Mouse (Mus musculus): ENCODE data around the gene Lsp1. TPM values are rescaled to one million over a fixed set of nuclear protein-coding genes. Genes with fewer than 3 reads are reported as not detected.

Gene Lsp1
- total and polyA plus RNA-seq, 2 experiments: 1.4 to 6.0 TPM

DNA sequence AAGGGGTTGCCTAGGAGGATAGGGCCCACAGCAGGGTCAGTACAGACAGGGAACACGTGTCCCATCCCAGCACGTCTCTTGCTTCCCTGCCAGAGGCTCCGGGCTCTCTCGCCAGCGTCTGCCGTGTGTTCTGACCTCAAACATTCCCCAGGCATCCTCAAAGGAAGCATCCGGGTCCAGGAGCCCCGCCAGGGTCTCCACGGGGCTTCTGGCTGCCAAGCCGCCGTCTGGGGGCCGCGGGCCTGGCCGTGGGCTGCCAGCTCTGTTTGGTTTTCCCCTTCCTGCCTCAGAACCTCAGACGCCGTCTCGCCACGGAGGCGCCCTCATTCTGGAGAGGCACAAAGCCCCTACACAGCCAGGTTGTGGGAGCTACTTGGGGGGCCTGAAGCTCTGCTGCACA is 27.0 kb upstream of the Lsp1 start:
- Histone ChIP-seq H3K27ac (replicated peaks; ENCODE audit: insufficient read depth, low read depth, low read length) (no peak overlapping the region), H3K79me2 (ENCODE audit: control insufficient read depth, insufficient read depth, low read length) (no peaks in the 10 kb centered on the region), H3K36me3 (ENCODE audit: control insufficient read depth, insufficient read depth, low read length) (no peaks in the 10 kb centered on the region), H3K4me1 (ENCODE audit: control insufficient read depth, insufficient read depth, low read length) (no peaks in the 10 kb centered on the region), H3K4me3 (ENCODE audit: insufficient read depth, low read depth, low read length) (no peak overlapping the region), H3K9ac (ENCODE audit: low read depth, low read length) (no peak overlapping the region), H3K27me3 (ENCODE audit: control insufficient read depth, insufficient read depth, low read length) (no peaks in the 10 kb centered on the region)
- whole genome bisulfite sequencing: 27% methylated on average over 19 of the region's 19 CpGs
- DNase-seq (ENCODE audit: extremely low read depth, low read depth, low spot score): no peak
- no peak for TF ChIP-seq POLR2A (IDR thresholded peaks at IDR 0.05; ENCODE audit: extremely low read depth, insufficient read depth, low read length)
- no peak for TF ChIP-seq CTCF (IDR thresholded peaks at IDR 0.05; ENCODE audit: low read depth, low read length)

GRCm38 (mm10) chr7:142434137-142434865 is 26.3 kb upstream of the Lsp1 start, which contains the start of gene Syt8:
Gene Syt8 (plus strand): TSS chr7:142434850.
- H3K79me2 ChIP-seq (ENCODE audit: control insufficient read depth, insufficient read depth, low read length): no peaks in the 10 kb centered on the region
- H3K4me1 ChIP-seq (ENCODE audit: control insufficient read depth, insufficient read depth, low read length): no peaks in the 10 kb centered on the region
- H3K36me3 ChIP-seq (ENCODE audit: control insufficient read depth, insufficient read depth, low read length): no peaks in the 10 kb centered on the region
- 74% methylated on average over 10 of the region's 10 CpGs for WGBS
- no peak within 1 kb of the TSS for H3K4me3 ChIP-seq (ENCODE audit: insufficient read depth, low read depth, low read length)
- no peaks in the 10 kb centered on the region for H3K27me3 ChIP-seq (ENCODE audit: control insufficient read depth, insufficient read depth, low read length)
- H3K9ac ChIP-seq (ENCODE audit: low read depth, low read length): no peak within 1 kb of the TSS
- TF ChIP-seq CTCF (IDR thresholded peaks at IDR 0.05; ENCODE audit: low read depth, low read length) (no peak), POLR2A (IDR thresholded peaks at IDR 0.05; ENCODE audit: extremely low read depth, insufficient read depth, low read length) (no peak)
- no peak within 1 kb of the TSS for H3K27ac ChIP-seq (replicated peaks; ENCODE audit: insufficient read depth, low read depth, low read length)
- DNase-seq (ENCODE audit: extremely low read depth, low read depth, low spot score): no peak

DNA sequence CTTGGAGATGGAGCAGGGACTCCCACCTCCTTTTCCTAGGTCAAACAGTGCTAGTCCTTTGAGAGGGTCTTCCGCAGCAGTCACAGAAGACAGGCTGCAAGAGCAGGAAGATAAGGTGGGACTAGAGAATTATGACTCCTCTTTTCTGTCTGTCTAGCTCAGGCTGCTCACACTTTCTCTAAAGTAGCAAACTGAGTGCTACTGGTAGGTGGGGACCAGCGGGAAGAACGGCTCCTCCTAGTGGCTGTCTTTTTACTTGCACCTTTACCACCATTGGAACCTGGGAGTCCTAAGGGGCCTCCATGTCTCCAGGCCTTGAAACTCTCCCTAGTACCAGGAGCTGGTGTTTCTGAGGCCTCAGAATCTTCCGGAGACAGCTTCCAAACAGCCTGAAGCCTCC is 25.1 kb upstream of the Lsp1 start:
- no peak overlapping the region for H3K9ac ChIP-seq (ENCODE audit: low read depth, low read length)
- H3K36me3 ChIP-seq (ENCODE audit: control insufficient read depth, insufficient read depth, low read length): no peaks in the 10 kb centered on the region
- H3K4me3 ChIP-seq (ENCODE audit: insufficient read depth, low read depth, low read length): no peak overlapping the region
- WGBS: 16% methylated on average over 4 of the region's 4 CpGs
- H3K27ac ChIP-seq (replicated peaks; ENCODE audit: insufficient read depth, low read depth, low read length): no peak overlapping the region
- peak; percentile 30 for DNase-seq (ENCODE audit: extremely low read depth, low read depth, low spot score)
- TF ChIP-seq CTCF (IDR thresholded peaks at IDR 0.05; ENCODE audit: low read depth, low read length): peak; percentile 72
- TF ChIP-seq POLR2A (IDR thresholded peaks at IDR 0.05; ENCODE audit: extremely low read depth, insufficient read depth, low read length): no peak
- H3K4me1 ChIP-seq (ENCODE audit: control insufficient read depth, insufficient read depth, low read length): no peaks in the 10 kb centered on the region
- H3K27me3 ChIP-seq (ENCODE audit: control insufficient read depth, insufficient read depth, low read length): no peaks in the 10 kb centered on the region
- H3K79me2 ChIP-seq (ENCODE audit: control insufficient read depth, insufficient read depth, low read length): no peaks in the 10 kb centered on the region

DNA sequence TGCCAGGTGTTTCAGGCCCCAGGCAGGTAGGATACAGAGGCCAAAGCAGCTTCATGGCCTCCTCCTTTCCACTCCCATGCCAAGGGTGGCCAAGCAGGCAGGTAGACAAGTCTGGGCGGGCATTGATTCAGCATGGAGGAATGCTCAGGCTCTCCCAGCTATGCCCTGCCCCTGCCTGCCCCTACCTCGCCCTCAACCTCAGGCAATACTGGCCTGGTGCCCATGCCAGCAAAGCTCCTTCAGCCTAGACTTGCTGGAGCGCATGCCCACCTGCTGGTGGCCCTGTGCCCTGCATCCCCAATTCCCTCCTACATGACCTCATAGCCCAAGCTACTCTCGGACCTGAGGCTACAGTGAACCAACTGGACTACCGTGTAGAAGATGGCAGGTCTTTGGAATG is 23.3 kb upstream of the Lsp1 start:
- no peak for TF ChIP-seq POLR2A (IDR thresholded peaks at IDR 0.05; ENCODE audit: extremely low read depth, insufficient read depth, low read length)
- no peak for TF ChIP-seq CTCF (IDR thresholded peaks at IDR 0.05; ENCODE audit: low read depth, low read length)
- Histone ChIP-seq H3K9ac (ENCODE audit: low read depth, low read length) (no peak overlapping the region), H3K4me3 (ENCODE audit: insufficient read depth, low read depth, low read length) (no peak overlapping the region), H3K4me1 (ENCODE audit: control insufficient read depth, insufficient read depth, low read length) (no peaks in the 10 kb centered on the region), H3K27ac (replicated peaks; ENCODE audit: insufficient read depth, low read depth, low read length) (no peak overlapping the region), H3K79me2 (ENCODE audit: control insufficient read depth, insufficient read depth, low read length) (no peaks in the 10 kb centered on the region), H3K36me3 (ENCODE audit: control insufficient read depth, insufficient read depth, low read length) (no peaks in the 10 kb centered on the region), H3K27me3 (ENCODE audit: control insufficient read depth, insufficient read depth, low read length) (no peaks in the 10 kb centered on the region)
- 89% methylated on average over 5 of the region's 5 CpGs for WGBS
- no peak for DNase-seq (ENCODE audit: extremely low read depth, low read depth, low spot score)

DNA sequence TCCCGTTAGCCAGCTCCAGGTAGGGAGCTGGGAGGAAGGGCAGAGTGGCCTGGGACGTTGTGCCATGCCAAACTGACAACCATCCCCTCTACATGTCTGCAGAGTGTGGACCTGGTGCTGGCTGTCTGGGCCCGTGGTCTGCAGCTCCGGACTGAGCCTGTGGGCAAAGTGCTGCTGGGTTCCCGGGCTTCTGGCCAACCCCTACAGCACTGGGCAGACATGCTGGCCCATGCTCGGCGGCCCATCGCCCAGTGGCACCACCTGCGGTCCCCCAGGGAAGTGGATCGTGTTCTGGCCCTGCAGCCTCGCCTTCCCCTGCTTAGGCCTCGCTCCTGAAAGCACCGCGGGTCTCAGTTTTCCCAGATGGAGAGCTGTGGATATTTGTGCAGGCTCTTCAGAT is 20.6 kb upstream of the Lsp1 start:
- no peak for DNase-seq (ENCODE audit: extremely low read depth, low read depth, low spot score)
- H3K27me3 ChIP-seq (ENCODE audit: control insufficient read depth, insufficient read depth, low read length): no peaks in the 10 kb centered on the region
- no peak overlapping the region for H3K27ac ChIP-seq (replicated peaks; ENCODE audit: insufficient read depth, low read depth, low read length)
- TF ChIP-seq CTCF (IDR thresholded peaks at IDR 0.05; ENCODE audit: low read depth, low read length) (no peak), POLR2A (IDR thresholded peaks at IDR 0.05; ENCODE audit: extremely low read depth, insufficient read depth, low read length) (no peak)
- H3K36me3 ChIP-seq (ENCODE audit: control insufficient read depth, insufficient read depth, low read length): no peaks in the 10 kb centered on the region
- 88% methylated on average over 14 of the region's 14 CpGs for WGBS
- H3K4me3 ChIP-seq (ENCODE audit: insufficient read depth, low read depth, low read length): no peak overlapping the region
- H3K9ac ChIP-seq (ENCODE audit: low read depth, low read length): no peak overlapping the region
- H3K4me1 ChIP-seq (ENCODE audit: control insufficient read depth, insufficient read depth, low read length): no peaks in the 10 kb centered on the region
- H3K79me2 ChIP-seq (ENCODE audit: control insufficient read depth, insufficient read depth, low read length): no peaks in the 10 kb centered on the region

DNA sequence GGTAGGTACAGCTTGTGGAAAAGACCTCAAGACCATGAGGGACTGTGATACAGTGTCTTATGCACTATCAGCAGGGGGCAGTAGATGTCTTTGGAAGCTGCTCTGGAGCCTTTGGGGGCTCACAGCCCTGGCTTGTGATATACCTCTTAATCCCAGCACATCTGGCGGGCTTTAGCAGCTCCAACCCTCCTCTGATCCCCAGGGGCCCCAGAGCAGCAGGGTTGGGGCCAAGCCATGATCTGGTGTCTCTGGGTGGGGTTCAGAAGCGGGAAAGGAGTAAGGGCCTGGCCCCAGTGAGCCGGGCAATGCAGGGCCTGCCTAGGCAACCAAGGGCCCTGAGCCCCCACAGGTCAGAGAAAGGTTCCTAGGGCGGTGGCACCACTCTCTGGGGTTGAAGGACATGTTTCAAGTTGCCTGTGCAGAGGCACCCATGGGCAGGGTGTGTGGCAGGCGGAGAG is 19.9 kb upstream of the Lsp1 start:
- no peak for DNase-seq (ENCODE audit: extremely low read depth, low read depth, low spot score)
- H3K27ac ChIP-seq (replicated peaks; ENCODE audit: insufficient read depth, low read depth, low read length): no peak overlapping the region
- no peak overlapping the region for H3K4me3 ChIP-seq (ENCODE audit: insufficient read depth, low read depth, low read length)
- H3K4me1 ChIP-seq (ENCODE audit: control insufficient read depth, insufficient read depth, low read length): no peaks in the 10 kb centered on the region
- TF ChIP-seq POLR2A (IDR thresholded peaks at IDR 0.05; ENCODE audit: extremely low read depth, insufficient read depth, low read length): no peak
- peak; percentile 20; the same call in 1 of the 2 replicates for TF ChIP-seq CTCF (IDR thresholded peaks at IDR 0.05; ENCODE audit: low read depth, low read length)
- H3K36me3 ChIP-seq (ENCODE audit: control insufficient read depth, insufficient read depth, low read length): no peaks in the 10 kb centered on the region
- H3K79me2 ChIP-seq (ENCODE audit: control insufficient read depth, insufficient read depth, low read length): no peaks in the 10 kb centered on the region
- H3K9ac ChIP-seq (ENCODE audit: low read depth, low read length): no peak overlapping the region
- H3K27me3 ChIP-seq (ENCODE audit: control insufficient read depth, insufficient read depth, low read length): no peaks in the 10 kb centered on the region
- WGBS: 90% methylated on average over 5 of the region's 5 CpGs
